Mouse (Mus musculus) G1E (cell line): Measurements from ENCODE around the gene A630023A22Rik.

Experiments used
- CTCF ChIP-seq: IDR thresholded peaks from 2 replicates; pipeline ENCODE4 v1.5.1; 2012; ENCODE audit warnings: low read depth, low read length, inconsistent platforms, mixed read lengths
- POLR2AphosphoS5 ChIP-seq: IDR thresholded peaks from 2 replicates; pipeline ENCODE4 v1.6.1; 2012; ENCODE audit warnings: low read depth, low read length, inconsistent platforms; ENCODE audit not compliant: insufficient replicate concordance
- TAL1 ChIP-seq: conservative IDR thresholded peaks from 2 replicates; pipeline ENCODE4 v1.6.1; 2012; ENCODE audit warnings: low read depth, low read length, inconsistent platforms, mixed read lengths

DNA sequence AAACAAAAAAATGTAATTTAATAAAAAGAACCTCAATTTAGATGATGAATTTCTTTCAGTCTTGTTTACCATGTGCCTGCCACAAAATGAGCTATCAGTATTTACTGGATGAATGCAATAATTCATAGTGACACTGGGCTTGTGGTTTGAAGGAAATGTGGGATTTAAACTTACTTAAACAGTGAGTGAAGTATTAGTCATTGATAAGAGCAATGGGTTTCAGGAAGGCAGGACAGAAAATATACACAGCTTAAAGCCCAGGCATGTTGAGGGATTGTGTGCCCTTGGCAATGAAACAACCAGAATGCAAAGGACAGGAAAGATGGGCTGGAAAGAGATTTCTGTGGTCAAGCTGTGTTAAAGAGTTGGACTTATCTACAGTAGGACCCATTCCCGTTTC, 39.8 kb upstream of the A630023A22Rik start:
- TF ChIP-seq CTCF, result no peak
- no peak for TF ChIP-seq TAL1
- TF ChIP-seq POLR2AphosphoS5, result no peak
